Mouse (Mus musculus) ovary, postnatal 36 days (tissue): ENCODE measurements at regions not wholly inside any gene's neighbourhood (a gene's known extent, or its start where the extent isn't known, plus 50 kb on each side); places are given as distances from the start of the nearest gene placed in this dataset.

ENCODE experiments used
- DNase-seq: peaks from one replicate; pipeline ENCODE4 v3.0.0; 2022; ENCODE audit warnings: low spot score, mixed read lengths

- no peak for DNase-seq
Observed at GRCm38 (mm10) chr10:92077291-92077690, 644.9 kb downstream of the Nedd1 start.

GRCm38 (mm10) chr10:92076754-92077153 lies 645.5 kb downstream of the Nedd1 start:
- DNase-seq = no peak

- DNase-seq = no peak
Observed at GRCm38 (mm10) chr10:92075469-92075868, 646.8 kb downstream of the Nedd1 start.

- DNase-seq = no peak
Observed at GRCm38 (mm10) chr10:92074698-92075394, 647.4 kb downstream of the Nedd1 start.

GRCm38 (mm10) chr10:92073873-92074390 lies 648.3 kb downstream of the Nedd1 start:
- no peak for DNase-seq

- DNase-seq = peak; percentile 39
Observed at GRCm38 (mm10) chr10:92044783-92045182, 677.4 kb downstream of the Nedd1 start.

GRCm38 (mm10) chr10:92036176-92036575 lies 686.0 kb downstream of the Nedd1 start:
- DNase-seq = no peak

- no peak for DNase-seq
Observed at GRCm38 (mm10) chr10:92030221-92030620, 692.0 kb downstream of the Nedd1 start.

GRCm38 (mm10) chr10:92024203-92024602 lies 698.0 kb downstream of the Nedd1 start:
- DNase-seq = no peak

- no peak for DNase-seq
Observed at GRCm38 (mm10) chr10:92021036-92021435, 701.2 kb downstream of the Nedd1 start.

GRCm38 (mm10) chr10:92009551-92009950 lies 712.7 kb downstream of the Nedd1 start:
- no peak for DNase-seq

GRCm38 (mm10) chr10:92007891-92008290 lies 714.3 kb downstream of the Nedd1 start:
- DNase-seq = no peak

- DNase-seq = no peak
Observed at GRCm38 (mm10) chr10:92006467-92006866, 715.8 kb downstream of the Nedd1 start.

- DNase-seq = no peak
Observed at GRCm38 (mm10) chr10:91991040-91991439, 731.2 kb downstream of the Nedd1 start.

GRCm38 (mm10) chr10:91988364-91988763 lies 733.9 kb downstream of the Nedd1 start:
- DNase-seq = no peak

GRCm38 (mm10) chr10:91979841-91980240 lies 742.4 kb downstream of the Nedd1 start:
- no peak for DNase-seq

GRCm38 (mm10) chr10:91971951-91972350 lies 750.3 kb downstream of the Nedd1 start:
- DNase-seq = no peak

GRCm38 (mm10) chr10:91967570-91968310 lies 754.5 kb downstream of the Nedd1 start:
- DNase-seq = no peak

- no peak for DNase-seq
Observed at GRCm38 (mm10) chr10:91959734-91960492, 762.3 kb downstream of the Nedd1 start.

GRCm38 (mm10) chr10:91953078-91953477 lies 769.1 kb downstream of the Nedd1 start:
- no peak for DNase-seq

- DNase-seq = no peak
Observed at GRCm38 (mm10) chr10:91923626-91924025, 742.5 kb upstream of the Tmpo start.

GRCm38 (mm10) chr10:91889864-91890263 lies 708.7 kb upstream of the Tmpo start:
- no peak for DNase-seq

GRCm38 (mm10) chr10:91888537-91888936 lies 707.4 kb upstream of the Tmpo start:
- DNase-seq = no peak
